Mouse (Mus musculus) erythroid progenitor cell, adult 5-6 weeks (primary cell): ENCODE measurements around the gene Gm4567. TPM values are rescaled to one million over a fixed set of nuclear protein-coding genes. Genes with fewer than 3 reads are reported as not detected.
"Not testable (repeated sequence)": the region's sequence is repeated elsewhere in the genome, so short reads cannot be mapped to it uniquely, and the experiment has no call there.

Experiments used
- ATAC-seq: replicated peaks from 2 replicates; pipeline ENCODE4 v1.8.0; 2016; ENCODE audit warnings: moderate number of reproducible peaks, mild to moderate bottlenecking, moderate TSS enrichment, inconsistent platforms; ENCODE audit not compliant: poor library complexity, low FRiP score, severe bottlenecking
- total RNA-seq, 2 experiments: library from RNA; stranded (forward) in 1 of 2; stranded (reverse) in 1 of 2; fragments of 150-400 nt in 1 of 2; fragments of 186-747, 209-891 nt in 1 of 2; gene quantifications; 2 replicates each; pipeline versions ENCODE4 v1.2.3 to v1.2.4; 2015 to 2017; ENCODE audit warnings: low replicate concordance in 2 of 2

The Gm4567 gene
- not detected in 2 replicates for total RNA-seq (2015; ENCODE audit: low replicate concordance)
- not detected in 2 replicates for total RNA-seq (2017; ENCODE audit: low replicate concordance)

GRCm38 (mm10) chr7:22719610-22720009 lies at the start of gene Gm4567:
TSS of gene Gm4567 (minus strand) at chr7:22719710.
- not testable (repeated sequence) for ATAC-seq

DNA sequence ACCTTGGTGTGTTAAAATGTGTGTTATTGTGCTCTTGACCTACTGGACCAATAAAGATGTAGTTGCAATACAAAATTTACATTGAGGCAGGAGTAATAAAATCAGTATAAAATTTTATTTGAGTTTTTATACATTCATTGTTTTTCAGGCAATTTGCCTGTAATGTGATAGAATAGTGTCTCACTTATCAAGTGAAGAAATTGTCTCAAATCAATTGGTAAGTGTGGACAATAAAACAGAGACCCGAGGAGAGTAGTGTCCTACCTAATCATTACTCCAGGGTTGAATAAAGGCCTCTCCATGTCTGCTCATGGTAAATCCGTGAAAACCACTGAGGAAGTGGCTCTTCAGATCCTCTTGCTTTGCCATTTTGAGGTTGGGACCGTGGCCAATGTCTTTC lies 41.9 kb upstream of the Gm4567 start, which contains the start of gene Vmn1r157:
Vmn1r157 (plus strand) TSS at position 301 of the 400 bp plus-strand sequence.
- not testable (repeated sequence) for ATAC-seq

DNA sequence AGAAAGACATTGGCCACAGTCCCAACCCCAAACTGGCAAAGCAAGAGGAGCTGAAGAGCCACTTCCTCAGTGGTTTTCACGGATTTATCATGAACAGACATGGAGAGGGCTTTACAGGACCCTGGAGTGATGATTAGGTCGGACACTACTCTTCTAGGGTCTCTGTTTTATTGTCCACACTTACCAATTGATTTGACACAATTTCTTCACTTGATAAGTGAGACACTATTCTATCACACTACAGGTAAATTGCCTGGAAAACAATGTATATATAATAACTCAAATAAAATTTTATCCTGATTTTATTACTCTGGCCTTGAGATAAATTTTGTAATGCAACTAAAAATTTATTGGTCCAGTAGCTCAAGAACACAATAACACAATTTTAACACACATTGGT lies 27.3 kb downstream of the Gm4567 start, which contains the start of gene Gm8693:
Gm8693 (minus strand) TSS at position 101 of the 400 bp plus-strand sequence.
- not testable (repeated sequence) for ATAC-seq

Other genes starting within 250 kb of the Gm4567 start
- not detected in 2 replicates for gene Vmn1r151, start 220.0 kb downstream of the Gm4567 start, total RNA-seq (2015; ENCODE audit: low replicate concordance)
- gene Vmn1r151, start 220.0 kb downstream of the Gm4567 start, total RNA-seq (2017; ENCODE audit: low replicate concordance): not detected in 2 replicates
- not detected in 2 replicates for gene Vmn1r152, start 196.7 kb downstream of the Gm4567 start, total RNA-seq (2015; ENCODE audit: low replicate concordance)
- gene Vmn1r152, start 196.7 kb downstream of the Gm4567 start, total RNA-seq (2017; ENCODE audit: low replicate concordance): not detected in 2 replicates
- gene Gm8677, start 184.8 kb downstream of the Gm4567 start, total RNA-seq (2015; ENCODE audit: low replicate concordance): not detected in 2 replicates
- gene Gm8677, start 184.8 kb downstream of the Gm4567 start, total RNA-seq (2017; ENCODE audit: low replicate concordance): not detected in 2 replicates
- not detected in 2 replicates for gene Gm4201, start 154.4 kb downstream of the Gm4567 start, total RNA-seq (2015; ENCODE audit: low replicate concordance)
- gene Gm4201, start 154.4 kb downstream of the Gm4567 start, total RNA-seq (2017; ENCODE audit: low replicate concordance): not detected in 2 replicates
- gene Gm4565, start 131.6 kb downstream of the Gm4567 start, total RNA-seq (2015; ENCODE audit: low replicate concordance): not detected in 2 replicates
- not detected in 2 replicates for gene Gm4565, start 131.6 kb downstream of the Gm4567 start, total RNA-seq (2017; ENCODE audit: low replicate concordance)
- gene Vmn1r155, start 61.7 kb downstream of the Gm4567 start, total RNA-seq (2015; ENCODE audit: low replicate concordance): not detected in 2 replicates
- gene Vmn1r155, start 61.7 kb downstream of the Gm4567 start, total RNA-seq (2017; ENCODE audit: low replicate concordance): not detected in 2 replicates
- gene Gm8693, start 27.4 kb downstream of the Gm4567 start, total RNA-seq (2015; ENCODE audit: low replicate concordance): not detected in 2 replicates
- not detected in 2 replicates for gene Gm8693, start 27.4 kb downstream of the Gm4567 start, total RNA-seq (2017; ENCODE audit: low replicate concordance)
- not detected in 2 replicates for gene Vmn1r157, start 42.0 kb upstream of the Gm4567 start, total RNA-seq (2015; ENCODE audit: low replicate concordance)
- gene Vmn1r157, start 42.0 kb upstream of the Gm4567 start, total RNA-seq (2017; ENCODE audit: low replicate concordance): not detected in 2 replicates
- gene Vmn1r158, start 71.1 kb upstream of the Gm4567 start, total RNA-seq (2015; ENCODE audit: low replicate concordance): not detected in 2 replicates
- not detected in 2 replicates for gene Vmn1r158, start 71.1 kb upstream of the Gm4567 start, total RNA-seq (2017; ENCODE audit: low replicate concordance)
- not detected in 2 replicates for gene Vmn1r159, start 123.9 kb upstream of the Gm4567 start, total RNA-seq (2015; ENCODE audit: low replicate concordance)
- gene Vmn1r159, start 123.9 kb upstream of the Gm4567 start, total RNA-seq (2017; ENCODE audit: low replicate concordance): not detected in 2 replicates
- gene Vmn1r160, start 151.5 kb upstream of the Gm4567 start, total RNA-seq (2015; ENCODE audit: low replicate concordance): not detected in 2 replicates
- not detected in 2 replicates for gene Vmn1r160, start 151.5 kb upstream of the Gm4567 start, total RNA-seq (2017; ENCODE audit: low replicate concordance)